Mouse (Mus musculus) kidney, adult 2 months (tissue): Measurements from ENCODE around the gene Prdm5. TPM values are rescaled to one million over a fixed set of nuclear protein-coding genes. Genes with fewer than 3 reads are reported as not detected.

ENCODE experiments used
- DNase-seq: peaks from one replicate; pipeline ENCODE4 v3.0.0; 2021
- H3K27ac ChIP-seq: fragments of 200-500 bp; 2 replicates; pipeline ENCODE4 v1.5.1; 2012; ENCODE audit warnings: low read depth, low read length, control low read depth, inconsistent platforms; ENCODE audit not compliant: insufficient read depth
- H3K27me3 ChIP-seq: fragments of 200-500 bp; replicated peaks from 2 replicates; pipeline ENCODE4 v1.6.1; 2012; ENCODE audit warnings: mild to moderate bottlenecking, moderate library complexity, low read length, inconsistent platforms; ENCODE audit not compliant: control insufficient read depth, insufficient read depth
- H3K36me3 ChIP-seq: fragments of 200-500 bp; 2 replicates; pipeline ENCODE4 v1.6.1; 2012; ENCODE audit warnings: mild to moderate bottlenecking, moderate library complexity, low read length, inconsistent platforms; ENCODE audit not compliant: control insufficient read depth, insufficient read depth
- H3K4me1 ChIP-seq: fragments of 200-500 bp; 2 replicates; pipeline ENCODE4 v1.6.1; 2011; ENCODE audit warnings: low read length; ENCODE audit not compliant: control insufficient read depth, insufficient read depth
- H3K4me3 ChIP-seq: fragments of 200-500 bp; 2 replicates; pipeline ENCODE4 v1.5.1; 2011; ENCODE audit warnings: mild to moderate bottlenecking, low read depth, low read length, control low read depth; ENCODE audit not compliant: insufficient read depth
- CTCF ChIP-seq: fragments of 200-500 bp; conservative IDR thresholded peaks from 2 replicates; pipeline ENCODE4 v1.5.1; 2011; ENCODE audit warnings: low read depth, mild to moderate bottlenecking, control low read depth, low read length, moderate library complexity, mixed read lengths; ENCODE audit not compliant: insufficient read depth, insufficient read length
- POLR2A ChIP-seq: fragments of 200-500 bp; IDR thresholded peaks from one replicate; pipeline ENCODE4 v1.6.1; 2011; ENCODE audit warnings: low read depth, low read length, control low read depth
- WGBS: fragments of 180-500 bp; shearing (Covaris S2); methylation state at CpG from one replicate; pipeline ENCODE4 v1.1.7; 2018; 5-methylcytosine and 5-hydroxymethylcytosine counted together
- polyA plus RNA-seq: library from polyadenylated mRNA; depleted of rRNA; stranded (reverse); fragments of >200 nt; gene quantifications from 2 replicates; pipeline ENCODE4 v1.2.3, GENCODE M21; 2012; rRNA removed

Gene Prdm5
- polyA plus RNA-seq, 1 experiment, result 3.3 TPM

- no peaks in the 10 kb centered on the region for H3K27me3 ChIP-seq
- H3K4me1 ChIP-seq, result no peaks in the 10 kb centered on the region
- no peak overlapping the region for H3K27ac ChIP-seq
- no peak for DNase-seq
- WGBS, result 76% methylated on average over 1 of the region's 1 CpGs
- no peaks in the 10 kb centered on the region for H3K36me3 ChIP-seq
- no peak overlapping the region for H3K4me3 ChIP-seq
- no peak for TF ChIP-seq CTCF
These were observed 154.0 kb downstream of the Prdm5 start for GRCm38 (mm10) chr6:65932776-65933175.

GRCm38 (mm10) chr6:65933177-65933576, 154.4 kb downstream of the Prdm5 start:
- no peaks in the 10 kb centered on the region for H3K4me1 ChIP-seq
- no peak overlapping the region for H3K4me3 ChIP-seq
- no peak for TF ChIP-seq POLR2A
- no peak for TF ChIP-seq CTCF
- no peaks in the 10 kb centered on the region; the same call in 1 of the 2 replicates for H3K36me3 ChIP-seq
- no peak overlapping the region for H3K27ac ChIP-seq
- no peak for DNase-seq
- WGBS, result 58% methylated on average over 4 of the region's 4 CpGs
- H3K27me3 ChIP-seq, result no peaks in the 10 kb centered on the region

DNA sequence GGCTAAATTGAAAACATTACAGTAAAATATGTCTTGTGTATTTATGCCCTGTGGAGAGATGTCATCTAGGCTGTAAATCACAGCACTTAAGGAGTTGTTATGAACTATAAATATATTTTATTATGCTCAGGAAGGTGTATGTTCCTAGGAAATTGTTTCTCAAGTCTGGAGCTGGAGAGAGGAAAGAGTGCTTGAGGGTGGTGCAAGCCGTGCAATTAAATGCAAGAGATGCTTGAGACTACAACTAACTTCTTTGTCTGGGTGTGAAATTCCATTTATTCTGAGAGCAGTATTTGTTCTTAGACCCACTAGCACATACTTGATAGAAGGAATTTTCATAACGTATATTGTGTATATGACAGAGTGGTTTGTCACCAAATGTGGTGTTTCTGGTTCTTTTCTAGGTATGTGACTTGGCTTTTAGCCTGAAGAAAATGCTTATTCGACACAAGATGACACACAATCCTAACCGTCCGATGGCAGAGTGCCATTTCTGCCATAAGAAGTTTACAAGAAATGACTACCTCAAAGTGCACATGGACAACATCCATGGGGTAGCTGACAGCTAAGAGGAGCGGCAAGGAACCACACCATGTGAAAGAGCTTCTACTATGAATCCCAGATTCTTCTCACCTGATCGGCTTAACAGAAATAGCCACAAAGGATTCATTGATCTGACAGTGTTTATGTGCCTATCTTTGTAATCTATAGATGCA, 156.9 kb downstream of the Prdm5 start:
- no peak for DNase-seq
- H3K4me3 ChIP-seq, result no peak overlapping the region
- no peak for TF ChIP-seq POLR2A
- 85% methylated on average over 7 of the region's 7 CpGs for whole genome bisulfite sequencing
- H3K4me1 ChIP-seq, result no peaks in the 10 kb centered on the region
- no peak overlapping the region for H3K27ac ChIP-seq
- no peaks in the 10 kb centered on the region for H3K27me3 ChIP-seq
- no peaks in the 10 kb centered on the region; the same call in 1 of the 2 replicates for H3K36me3 ChIP-seq

DNA sequence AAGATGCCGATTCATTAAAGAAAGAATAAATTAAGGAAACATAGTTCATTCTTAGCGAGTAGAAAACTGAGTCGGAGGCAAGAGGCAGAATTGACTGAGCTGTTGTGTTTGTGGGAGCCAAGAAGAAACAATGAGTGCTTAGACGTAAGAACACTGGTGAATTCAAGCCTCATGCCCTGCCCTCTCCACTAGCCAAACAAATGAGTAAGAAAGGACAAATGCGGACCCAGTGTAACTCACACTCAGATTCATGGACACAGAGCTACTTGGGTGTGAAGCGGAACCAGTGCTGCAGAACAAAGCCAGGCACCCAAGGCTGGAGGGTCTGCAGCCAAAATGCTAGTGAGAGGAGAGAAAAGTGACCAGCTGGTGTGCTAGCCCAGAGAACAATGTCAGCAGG, 171.7 kb downstream of the Prdm5 start:
- DNase-seq, result no peak
- WGBS, result 82% methylated on average over 6 of the region's 6 CpGs
- TF ChIP-seq CTCF, result no peak
- no peak for TF ChIP-seq POLR2A

GRCm38 (mm10) chr6:65952309-65952708, 173.5 kb downstream of the Prdm5 start, which contains the start of gene 4930544G11Rik:
Gene 4930544G11Rik (plus strand): TSS chr6:65952609.
- TF ChIP-seq CTCF, result no peak
- TF ChIP-seq POLR2A, result no peak
- no peak within 1 kb of the TSS for H3K27ac ChIP-seq
- no peaks in the 10 kb centered on the region for H3K4me1 ChIP-seq
- DNase-seq, result no peak
- no peaks in the 10 kb centered on the region for H3K27me3 ChIP-seq
- H3K4me3 ChIP-seq, result no peak within 1 kb of the TSS
- H3K36me3 ChIP-seq, result no peaks in the 10 kb centered on the region
- WGBS, result 97% methylated on average over 10 of the region's 10 CpGs

More for the DNA sequence above, 171.7 kb downstream of the Prdm5 start:
- H3K27me3 ChIP-seq, result no peaks in the 10 kb centered on the region
- H3K36me3 ChIP-seq, result no peaks in the 10 kb centered on the region
- no peak overlapping the region for H3K27ac ChIP-seq
- no peaks in the 10 kb centered on the region for H3K4me1 ChIP-seq
- no peak overlapping the region for H3K4me3 ChIP-seq

DNA sequence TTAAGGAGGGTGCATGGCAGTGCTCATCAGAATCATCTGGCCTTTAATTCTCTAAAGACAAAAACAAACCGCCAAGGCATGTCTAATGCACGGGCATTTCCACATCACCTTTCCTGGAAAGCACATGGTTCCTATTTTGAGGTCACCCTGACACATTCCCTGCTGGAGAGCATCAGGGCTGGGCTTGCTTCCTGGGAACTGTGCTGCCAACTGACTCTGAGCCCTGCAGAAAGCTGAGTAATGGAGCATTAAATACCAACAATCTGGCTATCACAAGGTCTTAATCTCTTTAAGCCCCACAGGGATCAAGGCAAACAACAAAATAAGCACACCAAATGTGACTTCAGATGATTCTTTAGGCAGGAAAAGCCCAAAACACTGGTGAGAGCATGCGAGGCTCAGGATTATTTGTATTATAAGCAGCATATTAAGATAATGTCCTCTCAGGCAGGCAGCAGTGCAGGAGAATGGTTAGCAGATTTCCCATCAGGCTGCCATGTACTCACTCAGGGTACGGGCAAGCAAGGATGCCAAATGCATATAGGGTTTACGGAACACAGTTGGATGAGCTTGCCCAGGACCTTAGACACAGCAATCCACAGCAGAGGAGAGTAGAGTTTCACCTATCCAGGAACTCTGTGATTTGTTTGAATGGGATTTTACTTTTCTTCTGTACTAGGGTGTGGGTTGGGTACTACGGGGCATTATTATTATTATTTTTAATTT, 190.8 kb downstream of the Prdm5 start:
- DNase-seq, result no peak
- 70% methylated on average over 6 of the region's 6 CpGs for WGBS
- TF ChIP-seq CTCF (no peak), POLR2A (no peak)

DNA sequence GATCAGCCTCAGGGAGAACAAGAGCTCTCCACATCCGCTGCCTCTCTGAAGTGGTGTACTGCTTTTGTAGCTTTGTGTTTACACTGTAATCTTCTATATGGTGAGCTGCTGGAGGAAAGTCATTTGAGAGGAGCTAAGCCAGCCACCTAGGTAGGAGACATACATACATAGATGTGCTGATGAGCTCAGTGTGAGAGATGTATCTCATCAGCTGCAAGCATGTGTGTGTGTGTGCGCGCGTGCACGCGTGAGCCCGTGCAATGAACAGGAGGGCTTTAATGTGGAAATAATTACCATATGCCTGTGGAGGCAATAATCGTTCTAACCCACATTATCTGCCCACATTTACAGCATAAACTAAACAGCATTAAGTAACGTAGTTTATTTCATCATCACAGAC, 191.6 kb downstream of the Prdm5 start:
- H3K36me3 ChIP-seq, result no peaks in the 10 kb centered on the region
- H3K27ac ChIP-seq, result no peak overlapping the region
- DNase-seq, result no peak
- H3K27me3 ChIP-seq, result no peaks in the 10 kb centered on the region
- H3K4me1 ChIP-seq, result no peaks in the 10 kb centered on the region
- H3K4me3 ChIP-seq, result no peak overlapping the region
- no peak for TF ChIP-seq POLR2A
- TF ChIP-seq CTCF, result no peak
- 90% methylated on average over 9 of the region's 9 CpGs for WGBS

More for the DNA sequence above, 190.8 kb downstream of the Prdm5 start:
- H3K4me3 ChIP-seq, result no peak overlapping the region
- no peak overlapping the region for H3K27ac ChIP-seq
- H3K4me1 ChIP-seq, result no peaks in the 10 kb centered on the region
- no peaks in the 10 kb centered on the region for H3K27me3 ChIP-seq
- H3K36me3 ChIP-seq, result no peaks in the 10 kb centered on the region

Other genes with a start within 250 kb of the Prdm5 start
- gene Ndnf, start 107.4 kb upstream of the Prdm5 start, polyA plus RNA-seq, result 0.05 and 0.06 TPM in 2 replicates
- gene 4930544G11Rik, start 173.6 kb downstream of the Prdm5 start, polyA plus RNA-seq, result 0.05 TPM in 1 of 2 replicates, not detected in the other